Mouse (Mus musculus): ENCODE data around the gene Srprb.

GRCm38 (mm10) chr9:103208802-103209423 is 7.0 kb upstream of the Srprb start:
- TF ChIP-seq CTCF (IDR thresholded peaks at IDR 0.05; ENCODE audit: extremely low read depth, insufficient read depth, insufficient read length, insufficient replicate concordance) (no peak), POLR2A (IDR thresholded peaks at IDR 0.05; ENCODE audit: low read depth, low read length) (no peak)

All from spleen, adult 2 months (tissue).